Mouse (Mus musculus): ENCODE measurements around the gene Mrps22.

Mrps22 gene

GRCm38 (mm10) chr9:98601156-98601836, at the start of gene Mrps22:
Gene Mrps22, minus strand, starts transcription at chr9:98601660.
- peak; percentile 52 to 75 for DNase-seq (ENCODE audit: low spot score in 2 of 2)

GRCm38 (mm10) chr9:98650547-98650946, 49.1 kb upstream of the Mrps22 start:
- DNase-seq (ENCODE audit: low spot score in 2 of 2), result no peak

DNA sequence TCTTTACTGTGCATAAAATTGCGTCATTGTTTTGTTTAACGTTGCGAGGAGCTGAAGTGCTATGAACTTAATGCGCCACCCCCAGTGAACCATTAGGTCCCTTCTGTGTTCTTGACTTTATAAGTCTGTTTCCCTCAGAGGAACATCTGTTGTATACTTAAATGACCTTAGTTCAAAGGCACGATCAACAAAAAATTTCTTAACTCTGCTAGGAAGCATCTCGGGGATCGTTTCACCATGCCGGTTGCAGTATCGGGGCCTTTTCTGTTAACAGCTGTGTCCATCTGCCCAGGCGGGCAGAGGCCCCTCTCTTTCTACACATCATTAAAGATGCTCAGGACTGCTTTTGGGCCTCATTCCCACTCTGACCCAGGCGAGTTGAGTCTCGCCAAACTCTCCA, 46.0 kb upstream of the Mrps22 start:
- DNase-seq (ENCODE audit: low spot score in 2 of 2), result no peak

GRCm38 (mm10) chr9:98645750-98646149, 44.3 kb upstream of the Mrps22 start:
- peak; percentile 31 to 50 for DNase-seq (ENCODE audit: low spot score in 2 of 2)

GRCm38 (mm10) chr9:98642126-98642525, 40.7 kb upstream of the Mrps22 start:
- DNase-seq (ENCODE audit: low spot score in 2 of 2), result no peak

- no peak for DNase-seq (ENCODE audit: low spot score in 2 of 2)
Measured at GRCm38 (mm10) chr9:98633287-98634162, 32.1 kb upstream of the Mrps22 start.

- no peak for DNase-seq (ENCODE audit: low spot score in 2 of 2)
Measured at GRCm38 (mm10) chr9:98628480-98628879, 27.0 kb upstream of the Mrps22 start.

DNA sequence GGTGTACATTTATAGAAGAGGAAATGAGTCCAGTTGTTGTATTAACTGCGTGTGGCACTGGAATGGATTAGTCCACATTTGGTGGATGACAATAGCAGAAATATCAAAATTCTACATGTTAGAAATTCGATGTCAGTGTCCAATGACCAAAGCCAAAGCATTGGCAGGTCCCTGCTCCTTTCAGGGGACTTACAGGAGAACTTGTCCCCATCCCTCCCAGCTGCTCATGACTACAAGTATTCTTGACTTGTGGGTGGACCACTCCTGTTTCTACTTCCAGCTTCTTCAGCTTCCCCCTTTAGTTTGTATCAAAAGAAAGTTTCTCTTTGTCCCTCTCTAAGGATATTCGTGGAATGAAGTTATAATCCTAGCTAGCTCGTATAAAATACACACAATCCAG, 3.4 kb upstream of the Mrps22 start:
- DNase-seq (ENCODE audit: low spot score in 2 of 2), result no peak

GRCm38 (mm10) chr9:98601837-98602359, 438 bp upstream of the Mrps22 start:
- DNase-seq (ENCODE audit: low spot score in 2 of 2), result no peak

DNA sequence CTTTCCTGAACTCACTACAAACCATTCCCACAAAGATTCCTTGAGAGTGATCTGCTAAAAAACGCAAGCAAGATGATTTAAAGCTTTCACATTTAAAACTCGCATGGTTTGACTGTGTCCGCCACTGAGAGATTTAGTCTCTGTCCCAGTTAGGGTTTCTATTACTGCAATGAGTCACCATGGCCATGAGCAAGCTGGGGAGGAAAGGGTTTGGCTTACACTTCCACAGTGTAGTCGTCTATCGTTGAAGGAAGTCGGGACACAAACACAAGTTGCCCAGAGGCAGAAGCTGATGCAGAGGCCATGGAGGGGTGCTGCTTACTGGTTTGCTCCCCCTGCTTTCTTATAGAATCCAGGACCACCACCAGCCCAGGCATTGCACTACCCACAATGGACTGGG, 1.4 kb downstream of the Mrps22 start:
- no peak for DNase-seq (ENCODE audit: low spot score in 2 of 2)

DNA sequence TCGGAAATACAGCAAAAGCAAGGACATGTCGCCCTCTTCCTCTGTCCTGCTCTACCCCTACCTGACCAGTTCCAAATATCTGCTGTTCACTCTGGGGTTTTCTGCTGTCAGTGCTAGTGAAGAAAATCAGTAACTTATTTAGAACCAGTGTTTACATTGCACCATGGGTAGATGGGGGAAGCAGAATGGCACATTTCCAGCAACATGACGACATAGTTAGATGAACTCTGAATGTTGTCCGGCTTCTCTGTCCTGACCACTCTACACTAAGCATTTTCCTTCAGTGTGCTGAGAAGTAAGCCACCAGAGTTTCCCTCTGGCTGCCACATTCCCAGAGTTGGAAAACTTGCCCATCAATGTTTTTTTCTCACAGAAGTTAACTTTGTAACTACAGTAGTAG, 17.6 kb downstream of the Mrps22 start:
- DNase-seq (ENCODE audit: low spot score in 2 of 2), result no peak

DNA sequence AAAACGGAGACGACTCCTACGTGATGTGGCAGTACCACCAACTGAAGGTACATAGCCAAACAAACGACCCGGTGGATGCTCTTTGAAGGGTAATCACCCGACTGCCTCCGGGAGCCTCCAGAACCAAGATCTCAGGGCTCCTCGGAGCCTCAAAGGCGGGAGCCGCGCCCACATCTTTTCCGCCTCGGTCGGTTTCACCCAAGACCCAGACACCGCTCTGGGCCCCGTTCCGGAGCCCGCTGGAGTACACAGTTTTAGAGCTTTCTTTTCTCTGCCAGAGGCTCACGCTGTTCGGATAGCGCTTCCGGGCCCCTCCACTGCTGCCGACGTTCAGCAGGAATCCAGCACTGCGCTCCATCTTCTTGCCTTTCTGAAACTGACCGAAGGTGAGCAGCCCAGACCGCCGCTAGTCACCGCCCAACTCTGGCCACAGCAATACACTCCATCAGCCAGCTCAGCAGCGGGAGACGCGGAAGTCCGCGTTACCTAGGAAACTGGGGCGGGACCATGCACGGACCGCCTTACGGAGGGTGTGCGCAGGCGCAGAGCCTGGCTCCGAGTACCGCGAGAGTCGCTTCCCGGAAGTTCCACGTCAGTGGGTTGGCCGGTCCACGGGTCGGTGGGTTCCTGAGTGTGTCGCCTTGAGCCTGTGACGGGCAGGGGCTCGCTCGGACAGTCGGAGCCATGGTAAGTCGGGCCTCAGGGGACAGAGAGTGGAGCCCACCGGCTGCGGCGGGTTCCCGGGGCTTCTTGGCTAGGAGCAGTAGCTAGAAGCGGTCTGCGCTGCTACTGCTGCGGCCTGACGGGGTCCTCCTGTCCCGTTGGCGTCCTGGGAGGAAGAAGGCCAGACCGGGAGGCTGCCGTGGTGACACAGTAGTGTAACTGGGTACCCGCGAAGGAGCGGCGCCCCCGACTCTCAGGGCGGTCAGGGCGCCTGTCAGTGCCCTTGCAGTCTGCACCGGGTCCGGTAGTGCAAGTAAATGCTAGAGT, 38.0 kb downstream of the Mrps22 start, which contains the start of gene Copb2:
TSS of gene Copb2 (plus strand) at position 585 of the 990 bp plus-strand sequence.
- DNase-seq (ENCODE audit: low spot score in 2 of 2), result peak; percentile 97 to 99

- no peak for DNase-seq (ENCODE audit: low spot score in 2 of 2)
Measured at GRCm38 (mm10) chr9:98544042-98544441, 57.4 kb downstream of the Mrps22 start.

Measured in urinary bladder, adult 18-20 months (tissue).